Mouse (Mus musculus) left cerebral cortex, adult 11 months (tissue): ENCODE results near the gene Egln3.
A peak's percentile ranks its signal among the peaks of the same experiment; 100 is the strongest.

Source experiments
- DNase-seq: peaks from one replicate; pipeline ENCODE4 v3.0.0; 2022; ENCODE audit warnings: low spot score

Egln3 gene

DNA sequence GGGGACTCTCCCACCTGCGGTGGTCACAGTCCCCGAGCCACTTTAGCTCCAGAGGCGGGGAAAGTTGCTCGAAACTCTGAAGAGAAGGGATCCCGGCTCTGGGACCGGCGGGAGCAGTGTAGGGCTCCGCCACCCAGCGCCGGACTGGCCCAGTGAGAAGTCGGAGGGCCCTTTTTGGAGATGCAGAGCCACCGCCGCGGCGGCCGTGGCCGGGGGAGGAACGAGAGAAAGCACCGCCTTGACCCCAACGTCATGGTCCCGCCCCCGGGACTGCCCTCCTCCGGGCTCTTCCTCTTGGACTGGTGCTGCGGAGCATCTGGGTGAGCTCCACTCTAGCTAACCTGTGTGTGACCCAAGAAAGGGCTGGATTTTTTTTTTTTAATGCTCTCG, at the start of gene Egln3:
TSS of gene Egln3 (minus strand) at position 205 of the 390 bp plus-strand sequence.
- peak; percentile 51 for DNase-seq

DNA sequence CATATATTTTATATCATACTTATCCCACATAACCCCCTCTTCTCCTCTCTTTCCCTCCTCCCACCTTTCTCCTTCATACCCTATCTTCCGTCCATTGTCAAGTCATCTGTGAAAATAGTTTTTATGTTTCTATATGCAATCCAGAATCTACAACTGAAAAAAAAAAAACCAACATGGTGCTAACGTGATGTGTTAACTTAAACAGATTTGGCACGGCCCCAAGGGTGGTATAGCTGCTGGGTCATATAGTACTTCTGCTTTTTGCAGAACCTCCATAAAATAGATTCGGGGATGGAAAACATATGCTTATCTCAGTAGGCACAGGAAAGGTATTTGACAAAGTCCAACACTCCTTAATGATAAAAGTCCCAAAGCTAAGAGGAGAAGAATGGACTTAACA, 49.8 kb upstream of the Egln3 start:
- DNase-seq, result no peak

GRCm38 (mm10) chr12:54251942-54252400, 48.3 kb upstream of the Egln3 start:
- peak; percentile 18 for DNase-seq

GRCm38 (mm10) chr12:54247835-54248234, 44.2 kb upstream of the Egln3 start:
- DNase-seq, result no peak

- no peak for DNase-seq
Measured at GRCm38 (mm10) chr12:54243158-54243557, 39.5 kb upstream of the Egln3 start.

GRCm38 (mm10) chr12:54241976-54242375, 38.3 kb upstream of the Egln3 start:
- DNase-seq, result no peak

DNA sequence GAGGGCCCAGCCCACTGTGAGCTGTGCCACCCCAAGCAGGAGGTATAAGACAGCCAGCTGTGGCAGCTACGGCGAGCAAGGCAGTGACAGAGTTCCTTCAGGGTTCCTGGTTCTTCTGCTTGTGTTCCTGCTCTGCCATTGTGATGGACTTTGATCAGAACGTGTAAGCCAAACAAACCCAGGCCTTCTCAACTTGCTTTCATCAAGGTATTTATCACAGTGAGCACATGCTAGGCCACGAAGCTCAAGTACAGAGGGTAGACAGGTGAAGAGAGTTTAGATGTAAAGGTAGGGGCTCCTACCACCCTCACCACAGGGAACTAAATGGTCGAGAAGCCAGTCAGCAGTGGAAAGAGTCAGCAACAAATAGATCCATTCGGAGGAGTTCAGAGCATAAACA, 30.1 kb upstream of the Egln3 start:
- DNase-seq, result no peak

GRCm38 (mm10) chr12:54232996-54233603, 29.4 kb upstream of the Egln3 start:
- DNase-seq, result no peak

- no peak for DNase-seq
Measured at GRCm38 (mm10) chr12:54232456-54232855, 28.8 kb upstream of the Egln3 start.

DNA sequence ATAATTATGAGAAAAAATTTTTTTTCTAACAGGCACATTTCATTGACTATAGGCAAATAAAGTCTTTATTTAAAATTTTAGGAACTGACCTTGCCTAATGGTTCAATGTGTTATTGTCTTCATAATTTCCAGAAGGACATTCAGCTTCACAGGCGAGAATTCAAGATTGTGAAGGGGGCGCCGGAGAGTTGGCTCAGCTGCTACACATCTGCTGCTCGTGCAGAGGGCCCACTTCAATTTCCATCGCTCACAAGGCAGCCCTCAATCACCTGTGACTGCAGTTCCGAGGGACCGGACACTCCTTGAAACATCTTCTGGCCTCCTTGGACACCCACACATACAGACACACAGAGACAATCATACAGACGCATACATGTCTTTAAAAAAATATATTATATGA, 23.9 kb upstream of the Egln3 start:
- no peak for DNase-seq

- DNase-seq, result no peak
Measured at GRCm38 (mm10) chr12:54226341-54226740, 22.7 kb upstream of the Egln3 start.

- DNase-seq, result no peak
Measured at GRCm38 (mm10) chr12:54225610-54226009, 21.9 kb upstream of the Egln3 start.

DNA sequence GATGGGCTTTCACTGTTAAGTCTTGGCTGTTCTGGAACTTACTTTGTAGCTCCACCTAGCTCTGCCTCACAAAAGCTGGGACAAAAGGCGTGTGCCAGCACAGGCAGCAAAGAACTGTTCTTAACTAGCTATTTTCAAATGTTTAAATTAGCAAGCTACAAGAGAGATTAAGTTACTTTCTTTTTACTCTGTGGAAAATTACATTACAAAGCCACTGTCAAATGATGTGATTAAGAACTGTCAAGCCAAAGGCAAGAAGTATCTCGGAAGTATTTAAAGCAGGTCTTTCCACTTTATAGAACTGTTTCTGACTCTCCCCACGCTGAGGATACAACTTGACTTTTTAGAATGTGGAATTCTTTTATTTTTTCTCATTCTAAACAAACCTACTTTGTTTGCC, 21.4 kb upstream of the Egln3 start:
- no peak for DNase-seq

DNA sequence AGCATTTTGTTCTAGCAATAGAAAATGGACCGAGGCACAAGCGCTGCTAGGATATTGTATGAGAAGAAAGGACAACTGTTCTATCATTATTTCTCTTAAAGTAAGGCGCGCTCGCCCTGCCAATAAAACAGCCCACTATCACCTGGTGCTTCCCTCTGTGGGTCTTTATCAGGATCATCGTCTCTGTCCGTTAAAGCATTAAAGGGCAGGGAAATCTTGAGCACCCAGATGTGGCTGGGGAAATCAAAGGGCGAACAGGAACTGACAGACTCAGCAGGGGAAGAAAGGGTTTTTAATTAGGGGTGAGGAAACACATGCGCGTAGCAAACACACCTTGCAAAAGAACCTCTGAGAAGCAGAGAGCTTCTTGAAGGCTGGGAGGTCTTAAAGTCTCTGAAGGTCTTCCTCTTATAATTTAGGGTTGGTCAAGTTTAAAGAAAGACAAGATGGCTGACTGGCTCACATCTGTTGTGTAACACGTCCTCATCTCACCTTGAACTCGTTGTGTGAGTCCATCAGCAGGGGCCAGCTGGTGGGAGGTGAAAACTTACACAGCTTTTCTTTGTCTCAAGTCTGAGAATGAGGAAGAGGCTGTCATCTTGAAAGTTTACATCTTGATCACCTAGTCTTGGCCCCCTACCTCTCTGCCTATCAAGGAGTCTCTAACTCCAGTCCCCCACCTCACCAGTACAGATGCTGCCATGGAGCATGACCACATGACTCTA, 18.5 kb upstream of the Egln3 start:
- no peak for DNase-seq

GRCm38 (mm10) chr12:54216673-54217072, 13.0 kb upstream of the Egln3 start:
- DNase-seq, result no peak

DNA sequence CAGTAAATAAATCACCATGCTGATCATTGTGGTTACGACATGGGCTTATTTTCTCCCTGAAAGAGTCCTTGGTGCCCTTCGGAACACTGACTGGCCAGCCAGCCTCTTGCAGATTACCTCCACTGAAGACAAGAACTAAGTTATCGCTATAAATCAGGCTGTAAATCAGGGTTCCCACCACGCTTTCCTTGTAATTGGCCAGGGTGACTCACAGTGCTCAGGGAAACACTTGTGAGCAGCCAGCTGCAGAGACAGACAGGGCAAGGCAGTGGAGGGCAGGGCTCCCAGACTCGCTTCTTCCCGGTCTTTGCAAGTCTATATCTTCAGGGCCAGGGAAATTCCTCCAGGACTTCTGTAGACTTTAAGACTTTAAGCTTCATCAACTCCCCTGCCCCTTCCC, 10.8 kb upstream of the Egln3 start:
- DNase-seq, result no peak

GRCm38 (mm10) chr12:54213871-54214270, 10.2 kb upstream of the Egln3 start:
- no peak for DNase-seq

DNA sequence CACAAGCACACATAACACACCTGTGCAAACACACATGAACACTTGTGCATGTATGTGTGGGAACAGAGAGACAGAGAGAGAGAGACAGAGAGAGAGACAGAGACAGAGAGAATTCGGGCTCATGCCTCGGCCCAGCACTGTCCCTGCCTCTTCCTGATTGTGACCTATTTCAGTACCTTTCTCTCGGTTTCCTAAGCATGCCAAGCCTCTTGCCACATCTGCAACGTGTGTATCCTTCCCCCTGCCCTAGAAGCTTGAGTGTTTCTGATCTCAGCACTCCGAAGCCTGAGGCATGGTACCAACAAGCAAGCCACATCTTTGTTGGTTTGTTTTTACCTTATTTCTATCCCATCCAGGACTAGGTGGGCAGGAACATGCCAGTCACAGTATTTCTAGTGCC, 9.6 kb upstream of the Egln3 start:
- DNase-seq, result no peak

- DNase-seq, result no peak
Measured at GRCm38 (mm10) chr12:54209182-54209563, 5.5 kb upstream of the Egln3 start.

DNA sequence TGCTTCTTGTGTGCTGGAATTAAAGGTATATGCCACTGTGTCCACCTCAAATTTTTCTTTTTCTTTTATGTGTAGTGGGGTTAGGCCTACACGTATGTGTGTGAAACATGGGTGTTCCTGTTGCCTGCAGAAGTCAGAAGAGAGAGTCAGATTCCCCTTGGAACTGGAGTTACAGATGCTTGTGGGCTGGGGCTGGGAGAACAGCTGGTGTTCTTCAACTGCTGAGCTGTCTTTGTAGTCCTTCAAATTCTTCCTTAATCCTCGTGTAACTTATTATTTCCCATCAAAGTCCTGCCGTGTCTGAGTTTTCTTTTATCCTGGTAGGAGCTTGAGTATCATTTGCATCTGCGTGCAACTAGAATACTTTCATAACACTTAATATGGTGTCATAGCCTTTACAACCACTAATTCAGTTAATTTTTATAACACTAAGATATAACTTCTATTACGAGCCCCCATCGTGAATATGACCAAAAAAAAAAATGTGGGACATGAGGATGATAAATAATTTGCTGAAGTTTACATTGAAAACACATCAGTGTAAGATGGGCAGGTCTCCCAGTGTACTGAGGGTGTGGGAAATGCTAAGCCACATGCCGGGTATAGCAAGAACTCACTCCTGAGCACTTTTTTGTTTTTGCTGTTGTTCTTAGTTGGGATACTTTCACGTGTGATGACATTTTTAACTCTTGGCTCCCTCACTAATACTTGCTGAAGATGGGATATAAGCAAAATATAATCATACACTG, 4.9 kb upstream of the Egln3 start:
- DNase-seq, result no peak

DNA sequence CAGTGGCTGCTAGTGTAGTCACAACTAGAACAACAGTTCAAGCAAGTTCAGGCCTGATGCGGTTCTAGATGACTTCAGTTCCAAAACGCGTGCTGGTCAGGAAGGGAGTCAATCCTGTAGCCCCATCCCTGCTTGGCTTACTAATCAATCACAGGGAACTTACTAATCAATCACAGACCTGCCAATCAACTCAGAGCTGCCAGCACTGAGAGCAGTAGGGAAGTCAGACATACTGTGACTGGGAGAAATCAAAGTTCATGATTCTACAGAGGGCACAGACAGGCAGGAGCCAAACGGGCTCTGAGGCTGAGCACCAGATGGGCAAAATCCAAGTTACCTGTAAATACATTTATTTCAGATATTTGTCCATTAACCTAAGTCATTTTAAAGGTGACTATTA, 2.1 kb upstream of the Egln3 start:
- no peak for DNase-seq

- DNase-seq, result no peak
Measured at GRCm38 (mm10) chr12:54205195-54205594, 1.5 kb upstream of the Egln3 start.
